Mouse (Mus musculus): ENCODE measurements around the gene Ankdd1b.

GRCm38 (mm10) chr13:96450869-96451268 lies 20.1 kb downstream of the Ankdd1b start:
- TF ChIP-seq CTCF (IDR thresholded peaks at IDR 0.05; ENCODE audit: low read depth) = no peak
- no peak for TF ChIP-seq EP300 (IDR thresholded peaks at IDR 0.05; ENCODE audit: low read depth)
